Mouse (Mus musculus): ENCODE measurements around the gene Tmcc3. TPM values are rescaled to one million over a fixed set of nuclear protein-coding genes. Genes with fewer than 3 reads are reported as not detected.

Gene Tmcc3
- total RNA-seq, 2 experiments from 2014 or later = 23.1 to 23.6 TPM

- intact Hi-C loops (cut with DNase I) = no loop called here
Observed at GRCm38 (mm10) chr10:94450781-94451180, 139.0 kb downstream of the Tmcc3 start.

GRCm38 (mm10) chr10:94457454-94457853 is 145.7 kb downstream of the Tmcc3 start:
- intact Hi-C loops (cut with DNase I) = no loop called here
- no peak for DNase-seq (ENCODE audit: low spot score in 2 of 2)

More at GRCm38 (mm10) chr10:94450781-94451180, 139.0 kb downstream of the Tmcc3 start:
- DNase-seq (ENCODE audit: low spot score in 2 of 2) = no peak

- intact Hi-C loops (cut with DNase I) = no loop called here
- no peak for DNase-seq (ENCODE audit: low spot score in 2 of 2)
Observed at GRCm38 (mm10) chr10:94458690-94459089, 146.9 kb downstream of the Tmcc3 start.

- no peak for DNase-seq (ENCODE audit: low spot score in 2 of 2)
- intact Hi-C loops (cut with DNase I) = no loop called here
Observed at GRCm38 (mm10) chr10:94461378-94461777, 149.6 kb downstream of the Tmcc3 start.

- DNase-seq (ENCODE audit: low spot score in 2 of 2) = no peak
- intact Hi-C loops (cut with DNase I) = no loop called here
Observed at GRCm38 (mm10) chr10:94461871-94462270, 150.1 kb downstream of the Tmcc3 start.

GRCm38 (mm10) chr10:94462386-94463064 is 150.8 kb downstream of the Tmcc3 start:
- intact Hi-C loops (cut with DNase I) = no loop called here
- peak in 1 of 2 experiments; percentile 13 for DNase-seq (ENCODE audit: low spot score in 2 of 2)

GRCm38 (mm10) chr10:94463410-94463809 is 151.7 kb downstream of the Tmcc3 start:
- intact Hi-C loops (cut with DNase I) = no loop called here
- no peak for DNase-seq (ENCODE audit: low spot score in 2 of 2)

GRCm38 (mm10) chr10:94465646-94466045 is 153.9 kb downstream of the Tmcc3 start:
- DNase-seq (ENCODE audit: low spot score in 2 of 2) = no peak
- intact Hi-C loops (cut with DNase I) = no loop called here

GRCm38 (mm10) chr10:94466313-94466712 is 154.6 kb downstream of the Tmcc3 start:
- intact Hi-C loops (cut with DNase I) = no loop called here

GRCm38 (mm10) chr10:94471487-94471886 is 159.7 kb downstream of the Tmcc3 start:
- intact Hi-C loops (cut with DNase I) = no loop called here
- DNase-seq (ENCODE audit: low spot score in 2 of 2) = no peak

More at GRCm38 (mm10) chr10:94466313-94466712, 154.6 kb downstream of the Tmcc3 start:
- DNase-seq (ENCODE audit: low spot score in 2 of 2) = peak; percentile 16 to 24

- intact Hi-C loops (cut with DNase I) = no loop called here
- DNase-seq (ENCODE audit: low spot score in 2 of 2) = no peak
Observed at GRCm38 (mm10) chr10:94473501-94473900, 161.8 kb downstream of the Tmcc3 start.

GRCm38 (mm10) chr10:94474185-94474584 is 162.4 kb downstream of the Tmcc3 start:
- no peak for DNase-seq (ENCODE audit: low spot score in 2 of 2)
- intact Hi-C loops (cut with DNase I) = no loop called here

GRCm38 (mm10) chr10:94477366-94478225 is 165.8 kb downstream of the Tmcc3 start:
- intact Hi-C loops (cut with DNase I) = no loop called here
- DNase-seq (ENCODE audit: low spot score in 2 of 2) = no peak

GRCm38 (mm10) chr10:94479646-94480045 is 167.9 kb downstream of the Tmcc3 start:
- intact Hi-C loops (cut with DNase I) = no loop called here
- no peak for DNase-seq (ENCODE audit: low spot score in 2 of 2)

GRCm38 (mm10) chr10:94480380-94481101 is 168.8 kb downstream of the Tmcc3 start:
- peak; percentile 44 to 86 for DNase-seq (ENCODE audit: low spot score in 2 of 2)
- intact Hi-C loops (cut with DNase I) = no loop called here

- intact Hi-C loops (cut with DNase I) = no loop called here
- no peak for DNase-seq (ENCODE audit: low spot score in 2 of 2)
Observed at GRCm38 (mm10) chr10:94481613-94482012, 169.9 kb downstream of the Tmcc3 start.

- DNase-seq (ENCODE audit: low spot score in 2 of 2) = no peak
- intact Hi-C loops (cut with DNase I) = no loop called here
Observed at GRCm38 (mm10) chr10:94486179-94486578, 174.4 kb downstream of the Tmcc3 start.

- intact Hi-C loops (cut with DNase I) = no loop called here
- no peak for DNase-seq (ENCODE audit: low spot score in 2 of 2)
Observed at GRCm38 (mm10) chr10:94489509-94489908, 177.8 kb downstream of the Tmcc3 start.

- no peak for DNase-seq (ENCODE audit: low spot score in 2 of 2)
- intact Hi-C loops (cut with DNase I) = no loop called here
Observed at GRCm38 (mm10) chr10:94491006-94491405, 179.3 kb downstream of the Tmcc3 start.

- intact Hi-C loops (cut with DNase I) = no loop called here
- DNase-seq (ENCODE audit: low spot score in 2 of 2) = peak; percentile 67 to 77
Observed at GRCm38 (mm10) chr10:94494403-94494846, 182.7 kb downstream of the Tmcc3 start.
